Mouse (Mus musculus) midbrain, embryonic 12.5 days (tissue): Measurements from ENCODE around the gene Mitf. TPM values are rescaled to one million over a fixed set of nuclear protein-coding genes. Genes with fewer than 3 reads are reported as not detected.

ENCODE experiments used
- ATAC-seq: fragments of 200-750 bp; cut with Nextera tagmentation; 2 replicates; pipeline ENCODE4 v1.8.0; 2017; ENCODE audit warnings: low read depth, moderate TSS enrichment, moderate library complexity; ENCODE audit not compliant: low FRiP score
- H3K27ac ChIP-seq: fragments of 300-500 bp; sonication (generic); replicated peaks from 2 replicates; pipeline ENCODE4 v1.5.1; 2016; ENCODE audit warnings: mild to moderate bottlenecking
- H3K27me3 ChIP-seq: fragments of 300-500 bp; sonication (generic); 2 replicates; pipeline ENCODE4 v1.6.1; 2016; ENCODE audit warnings: mild to moderate bottlenecking
- H3K36me3 ChIP-seq: fragments of 300-500 bp; sonication (generic); 2 replicates; pipeline ENCODE4 v1.6.1; 2016
- H3K4me1 ChIP-seq: fragments of 300-500 bp; sonication (generic); 2 replicates; pipeline ENCODE4 v1.6.1; 2016
- H3K4me2 ChIP-seq: fragments of 300-500 bp; sonication (generic); replicated peaks from 2 replicates; pipeline ENCODE4 v1.6.1; 2016; ENCODE audit warnings: mild to moderate bottlenecking, moderate library complexity
- H3K4me3 ChIP-seq: fragments of 300-500 bp; sonication (generic); 2 replicates; pipeline ENCODE4 v1.5.1; 2016; ENCODE audit warnings: mild to moderate bottlenecking
- H3K9ac ChIP-seq: fragments of 300-500 bp; sonication (generic); replicated peaks from 2 replicates; pipeline ENCODE4 v1.6.1; 2016; ENCODE audit warnings: mild to moderate bottlenecking, moderate library complexity
- H3K9me3 ChIP-seq: fragments of 300-500 bp; sonication (generic); 2 replicates; pipeline ENCODE4 v1.6.1; 2016; ENCODE audit warnings: mild to moderate bottlenecking
- WGBS: fragments of 180-500 bp; shearing (Covaris S2); methylation state at CpG from one replicate; pipeline ENCODE4 v1.1.7; 2016; 5-methylcytosine and 5-hydroxymethylcytosine counted together
- polyA plus RNA-seq: library from polyadenylated mRNA; unstranded; fragments of >200 nt; fragmentation: Nextera tagmentation; extraction: Ambion mirVana; gene quantifications from 2 replicates; pipeline ENCODE4 v1.2.1, GENCODE M21; 2016

Gene Mitf
- polyA plus RNA-seq, 1 experiment from 2014 or later = 0.88 TPM

GRCm38 (mm10) chr6:97828021-97828420 lies 21.2 kb downstream of the Mitf start:
- 85% methylated on average over 3 of the region's 3 CpGs for WGBS
- no peak overlapping the region for H3K27ac ChIP-seq
- no peak overlapping the region for H3K9ac ChIP-seq
- no peak for ATAC-seq
- no peak overlapping the region for H3K4me3 ChIP-seq
- H3K4me2 ChIP-seq = no peak overlapping the region
- no peaks in the 10 kb centered on the region for H3K9me3 ChIP-seq
- no peaks in the 10 kb centered on the region for H3K27me3 ChIP-seq
- no peaks in the 10 kb centered on the region for H3K36me3 ChIP-seq
- H3K4me1 ChIP-seq = no peaks in the 10 kb centered on the region

GRCm38 (mm10) chr6:97828822-97829719 lies 22.2 kb downstream of the Mitf start:
- Histone ChIP-seq H3K27ac (no peak overlapping the region), H3K4me1 (no peaks in the 10 kb centered on the region), H3K27me3 (no peaks in the 10 kb centered on the region), H3K9ac (no peak overlapping the region), H3K4me3 (no peak overlapping the region), H3K36me3 (no peaks in the 10 kb centered on the region), H3K9me3 (no peaks in the 10 kb centered on the region), H3K4me2 (no peak overlapping the region)
- WGBS = 72% methylated on average over 13 of the region's 13 CpGs
- no peak for ATAC-seq

GRCm38 (mm10) chr6:97832501-97832900 lies 25.6 kb downstream of the Mitf start:
- no peaks in the 10 kb centered on the region for H3K9me3 ChIP-seq
- no peak overlapping the region for H3K27ac ChIP-seq
- no peaks in the 10 kb centered on the region for H3K4me1 ChIP-seq
- H3K9ac ChIP-seq = no peak overlapping the region
- no peaks in the 10 kb centered on the region for H3K27me3 ChIP-seq
- no peaks in the 10 kb centered on the region for H3K36me3 ChIP-seq
- 94% methylated on average over 4 of the region's 4 CpGs for WGBS
- H3K4me2 ChIP-seq = no peak overlapping the region
- no peak for ATAC-seq
- H3K4me3 ChIP-seq = no peak overlapping the region

GRCm38 (mm10) chr6:97836176-97836575 lies 29.3 kb downstream of the Mitf start:
- H3K27ac ChIP-seq = no peak overlapping the region
- H3K4me2 ChIP-seq = no peak overlapping the region
- 91% methylated on average over 7 of the region's 7 CpGs for WGBS
- no peaks in the 10 kb centered on the region for H3K27me3 ChIP-seq
- no peak overlapping the region for H3K9ac ChIP-seq
- no peak for ATAC-seq
- H3K9me3 ChIP-seq = no peaks in the 10 kb centered on the region
- H3K4me1 ChIP-seq = no peaks in the 10 kb centered on the region
- H3K36me3 ChIP-seq = no peaks in the 10 kb centered on the region
- H3K4me3 ChIP-seq = no peak overlapping the region

- Histone ChIP-seq H3K9me3 (no peaks in the 10 kb centered on the region), H3K36me3 (no peaks in the 10 kb centered on the region), H3K4me1 (no peaks in the 10 kb centered on the region), H3K27me3 (no peaks in the 10 kb centered on the region), H3K4me2 (no peak overlapping the region), H3K9ac (no peak overlapping the region), H3K4me3 (no peak overlapping the region), H3K27ac (no peak overlapping the region)
- no peak for ATAC-seq
These were observed 30.9 kb downstream of the Mitf start for GRCm38 (mm10) chr6:97837711-97838110.

GRCm38 (mm10) chr6:97839568-97839967 lies 32.7 kb downstream of the Mitf start:
- H3K36me3 ChIP-seq = no peaks in the 10 kb centered on the region
- H3K27ac ChIP-seq = no peak overlapping the region
- no peaks in the 10 kb centered on the region for H3K27me3 ChIP-seq
- H3K4me3 ChIP-seq = no peak overlapping the region
- no peaks in the 10 kb centered on the region for H3K4me1 ChIP-seq
- H3K4me2 ChIP-seq = no peak overlapping the region
- ATAC-seq = no peak
- H3K9me3 ChIP-seq = no peaks in the 10 kb centered on the region
- H3K9ac ChIP-seq = no peak overlapping the region

- ATAC-seq = no peak
- Histone ChIP-seq H3K27ac (no peak overlapping the region), H3K36me3 (no peaks in the 10 kb centered on the region), H3K9me3 (no peaks in the 10 kb centered on the region), H3K4me2 (no peak overlapping the region), H3K4me1 (peaks cover 5% of the 10 kb centered on the region; the same call in 1 of the 2 replicates), H3K9ac (no peak overlapping the region), H3K4me3 (no peak overlapping the region), H3K27me3 (no peaks in the 10 kb centered on the region)
- 90% methylated on average over 3 of the region's 3 CpGs for WGBS
These were observed 37.3 kb downstream of the Mitf start for GRCm38 (mm10) chr6:97844112-97844511.

- Histone ChIP-seq H3K9ac (no peak overlapping the region), H3K36me3 (no peaks in the 10 kb centered on the region), H3K27ac (no peak overlapping the region), H3K27me3 (no peaks in the 10 kb centered on the region), H3K4me3 (no peak overlapping the region), H3K4me2 (no peak overlapping the region), H3K9me3 (no peaks in the 10 kb centered on the region), H3K4me1 (peaks cover 5% of the 10 kb centered on the region; the same call in 1 of the 2 replicates)
- ATAC-seq = no peak
- WGBS = 73% methylated on average over 9 of the region's 9 CpGs
These were observed 41.5 kb downstream of the Mitf start for GRCm38 (mm10) chr6:97848191-97848857.

GRCm38 (mm10) chr6:97854236-97854635 lies 47.4 kb downstream of the Mitf start:
- Histone ChIP-seq H3K4me3 (no peak overlapping the region), H3K36me3 (no peaks in the 10 kb centered on the region), H3K9ac (no peak overlapping the region), H3K4me2 (no peak overlapping the region), H3K9me3 (no peaks in the 10 kb centered on the region), H3K27me3 (no peaks in the 10 kb centered on the region), H3K4me1 (no peaks in the 10 kb centered on the region), H3K27ac (no peak overlapping the region)
- no peak for ATAC-seq
- 88% methylated on average over 2 of the region's 2 CpGs for WGBS

- H3K4me3 ChIP-seq = no peak overlapping the region
- no peak overlapping the region for H3K9ac ChIP-seq
- 92% methylated on average over 8 of the region's 8 CpGs for WGBS
- no peaks in the 10 kb centered on the region for H3K36me3 ChIP-seq
- H3K27ac ChIP-seq = no peak overlapping the region
- H3K4me1 ChIP-seq = no peaks in the 10 kb centered on the region
- no peaks in the 10 kb centered on the region for H3K27me3 ChIP-seq
- H3K4me2 ChIP-seq = no peak overlapping the region
- no peak for ATAC-seq
- H3K9me3 ChIP-seq = no peaks in the 10 kb centered on the region
These were observed 48.7 kb downstream of the Mitf start for GRCm38 (mm10) chr6:97855420-97856170.

- no peak overlapping the region for H3K4me3 ChIP-seq
- H3K27me3 ChIP-seq = no peaks in the 10 kb centered on the region
- no peaks in the 10 kb centered on the region for H3K36me3 ChIP-seq
- 84% methylated on average over 8 of the region's 8 CpGs for WGBS
- H3K4me2 ChIP-seq = no peak overlapping the region
- H3K4me1 ChIP-seq = no peaks in the 10 kb centered on the region
- no peak overlapping the region for H3K9ac ChIP-seq
- ATAC-seq = no peak
- H3K9me3 ChIP-seq = no peaks in the 10 kb centered on the region
- no peak overlapping the region for H3K27ac ChIP-seq
These were observed 49.6 kb downstream of the Mitf start for GRCm38 (mm10) chr6:97856502-97856901.

GRCm38 (mm10) chr6:97857690-97858089 lies 50.8 kb downstream of the Mitf start:
- Histone ChIP-seq H3K27me3 (no peaks in the 10 kb centered on the region), H3K9me3 (no peaks in the 10 kb centered on the region), H3K4me3 (no peak overlapping the region), H3K27ac (no peak overlapping the region), H3K4me2 (no peak overlapping the region), H3K9ac (no peak overlapping the region), H3K36me3 (no peaks in the 10 kb centered on the region), H3K4me1 (no peaks in the 10 kb centered on the region)
- WGBS = 76% methylated on average over 3 of the region's 3 CpGs
- no peak for ATAC-seq
